Mouse (Mus musculus) granulocyte monocyte progenitor cell, adult 5-6 weeks (primary cell): ENCODE results near the gene Inpp4b. TPM values are rescaled to one million over a fixed set of nuclear protein-coding genes. Genes with fewer than 3 reads are reported as not detected.

Experiments
- ATAC-seq: replicated peaks from 2 replicates; pipeline ENCODE4 v1.8.0; 2016; ENCODE audit warnings: mild to moderate bottlenecking, moderate TSS enrichment, inconsistent platforms; ENCODE audit not compliant: poor library complexity, severe bottlenecking
- total RNA-seq, 2 experiments: library from RNA; stranded (forward) in 1 of 2; stranded (reverse) in 1 of 2; fragments of 200-712, 200-1000 nt in 1 of 2; fragments of >200 nt in 1 of 2; fragmentation: Nextera tagmentation in 1 of 2; gene quantifications; 2 replicates each; pipeline ENCODE4 v1.2.3; 2014 to 2017

Gene Inpp4b
- total RNA-seq (2014; fragmentation: Nextera tagmentation) (0.73 and 1.2 TPM in 2 replicates), total RNA-seq (2017) (0.47 and 4.7 TPM in 2 replicates)

- peak; percentile 95 for ATAC-seq
These were observed at the start of gene Inpp4b for GRCm38 (mm10) chr8:81342236-81342998. Gene Inpp4b, plus strand, starts transcription at chr8:81342556.

- peak; percentile 100 for ATAC-seq
These were observed 7.1 kb upstream of the Inpp4b start for GRCm38 (mm10) chr8:81335250-81335649.

- 0 out of 2 replicates have a peak, but pooled peaks have one; percentile 12 for ATAC-seq
These were observed 1.2 kb upstream of the Inpp4b start for GRCm38 (mm10) chr8:81341191-81341590.

- peak; percentile 43 for ATAC-seq
These were observed 643 bp upstream of the Inpp4b start for GRCm38 (mm10) chr8:81341591-81342235.

GRCm38 (mm10) chr8:81342999-81343302, 595 bp downstream of the Inpp4b start:
- ATAC-seq, result 0 out of 2 replicates have a peak, but pooled peaks have one; percentile 15

GRCm38 (mm10) chr8:81345170-81345697, 2.9 kb downstream of the Inpp4b start:
- no peak for ATAC-seq

GRCm38 (mm10) chr8:81349452-81349851, 7.1 kb downstream of the Inpp4b start:
- ATAC-seq, result peak; percentile 80

- ATAC-seq, result no peak
These were observed 11.1 kb downstream of the Inpp4b start for GRCm38 (mm10) chr8:81353460-81353859.

- no peak for ATAC-seq
These were observed 15.8 kb downstream of the Inpp4b start for GRCm38 (mm10) chr8:81358108-81358507.

- no peak for ATAC-seq
These were observed 18.2 kb downstream of the Inpp4b start for GRCm38 (mm10) chr8:81360518-81360917.

- ATAC-seq, result no peak
These were observed 18.8 kb downstream of the Inpp4b start for GRCm38 (mm10) chr8:81361162-81361561.

GRCm38 (mm10) chr8:81370607-81371006, 28.3 kb downstream of the Inpp4b start:
- no peak for ATAC-seq

- no peak for ATAC-seq
These were observed 29.5 kb downstream of the Inpp4b start for GRCm38 (mm10) chr8:81371844-81372243.

- peak; percentile 90 for ATAC-seq
These were observed 32.6 kb downstream of the Inpp4b start for GRCm38 (mm10) chr8:81374877-81375475.

GRCm38 (mm10) chr8:81388953-81389352, 46.6 kb downstream of the Inpp4b start:
- no peak for ATAC-seq

- no peak for ATAC-seq
These were observed 56.7 kb downstream of the Inpp4b start for GRCm38 (mm10) chr8:81399071-81399470.

GRCm38 (mm10) chr8:81399501-81399900, 57.1 kb downstream of the Inpp4b start:
- ATAC-seq, result no peak

GRCm38 (mm10) chr8:81412707-81413106, 70.4 kb downstream of the Inpp4b start:
- no peak for ATAC-seq

GRCm38 (mm10) chr8:81443957-81444356, 101.6 kb downstream of the Inpp4b start:
- ATAC-seq, result no peak

GRCm38 (mm10) chr8:81449798-81450197, 107.4 kb downstream of the Inpp4b start:
- ATAC-seq, result peak; percentile 77

- no peak for ATAC-seq
These were observed 109.7 kb downstream of the Inpp4b start for GRCm38 (mm10) chr8:81452082-81452481.
